Mouse (Mus musculus): ENCODE data around the gene Ccz1. TPM values are rescaled to one million over a fixed set of nuclear protein-coding genes. Genes with fewer than 3 reads are reported as not detected.

Ccz1 gene
- polyA plus RNA-seq, 1 experiment: 31.0 TPM

GRCm38 (mm10) chr5:143941588-143941987 lies 73.1 kb downstream of the Ccz1 start:
- no peak overlapping the region for H3K4me2 ChIP-seq (ENCODE audit: low read depth)
- TF ChIP-seq E2F4 (IDR thresholded peaks at IDR 0.05; ENCODE audit: insufficient read depth): no peak
- no peak for TF ChIP-seq MYOG (IDR thresholded peaks at IDR 0.05; ENCODE audit: control insufficient read depth in 1 of 3, insufficient read depth in 1 of 3, insufficient read length in 2 of 3, low read depth in 2 of 3)
- no peak for TF ChIP-seq TCF12 (IDR thresholded peaks at IDR 0.05; ENCODE audit: insufficient read depth, poor library complexity, severe bottlenecking)
- no peak for TF ChIP-seq TCF3 (IDR thresholded peaks at IDR 0.05; ENCODE audit: insufficient read length, low read depth)
- TF ChIP-seq POLR2AphosphoS2 (IDR thresholded peaks at IDR 0.05; ENCODE audit: insufficient read length, low read depth): no peak
- no peak for TF ChIP-seq SRF (IDR thresholded peaks at IDR 0.05; ENCODE audit: control insufficient read depth, insufficient read length, low read depth)
- TF ChIP-seq MYOD1 (IDR thresholded peaks at IDR 0.05; ENCODE audit: control insufficient read depth in 1 of 3, insufficient read length in 2 of 3, low read depth in 2 of 3): no peak
- no peak for TF ChIP-seq USF1 (IDR thresholded peaks at IDR 0.05; ENCODE audit: low read depth)
- TF ChIP-seq POLR2A (IDR thresholded peaks at IDR 0.05; ENCODE audit: insufficient read length, low read depth): no peak
- TF ChIP-seq CEBPB (IDR thresholded peaks at IDR 0.05; ENCODE audit: insufficient read depth, poor library complexity, severe bottlenecking): no peak
- no peak for TF ChIP-seq REST (IDR thresholded peaks at IDR 0.05; ENCODE audit: insufficient read depth, insufficient read length)
- H3K27me3 ChIP-seq (ENCODE audit: control insufficient read depth, insufficient read depth, insufficient read length): peaks cover 10% of the 10 kb centered on the region
- H3K36me3 ChIP-seq (ENCODE audit: control insufficient read depth, insufficient read depth): no peaks in the 10 kb centered on the region
- no peak overlapping the region for H3ac ChIP-seq (ENCODE audit: control insufficient read depth, insufficient read length)
- no peaks in the 10 kb centered on the region for H3K79me2 ChIP-seq (ENCODE audit: control insufficient read depth, insufficient read depth)
- H3K4me3 ChIP-seq: no peak overlapping the region

Other genes starting within 250 kb of the Ccz1 start
- gene Eif2ak1, start 197.1 kb downstream of the Ccz1 start, polyA plus RNA-seq (2012; fragmentation: generic; extraction: Trizol): 17.0 TPM
- gene Ankrd61, start 117.2 kb downstream of the Ccz1 start, polyA plus RNA-seq (2012; fragmentation: generic; extraction: Trizol): 0.25 TPM
- 109 TPM for gene Aimp2, start 105.0 kb downstream of the Ccz1 start, polyA plus RNA-seq (2012; fragmentation: generic; extraction: Trizol)
- gene Pms2, start 104.9 kb downstream of the Ccz1 start, polyA plus RNA-seq (2012; fragmentation: generic; extraction: Trizol): 2.5 TPM
- gene Gm42421, start 86.7 kb downstream of the Ccz1 start, polyA plus RNA-seq (2012; fragmentation: generic; extraction: Trizol): 0.08 TPM
- not detected for gene Rsph10b, start 81.8 kb downstream of the Ccz1 start, polyA plus RNA-seq (2012; fragmentation: generic; extraction: Trizol)
- not detected for gene Ocm, start 11.8 kb upstream of the Ccz1 start, polyA plus RNA-seq (2012; fragmentation: generic; extraction: Trizol)
- 4.7 TPM for gene Lmtk2, start 85.6 kb upstream of the Ccz1 start, polyA plus RNA-seq (2012; fragmentation: generic; extraction: Trizol)
- gene Bhlha15, start 175.4 kb upstream of the Ccz1 start, polyA plus RNA-seq (2012; fragmentation: generic; extraction: Trizol): 0.02 TPM
- gene Tecpr1, start 208.7 kb upstream of the Ccz1 start, polyA plus RNA-seq (2012; fragmentation: generic; extraction: Trizol): 19.2 TPM
- 153 TPM for gene Bri3, start 229.6 kb upstream of the Ccz1 start, polyA plus RNA-seq (2012; fragmentation: generic; extraction: Trizol)